Mouse (Mus musculus): ENCODE results near the gene Camk2b.
"Not testable (repeated sequence)": the region's sequence is repeated elsewhere in the genome, so short reads cannot be mapped to it uniquely, and the experiment has no call there.

Gene Camk2b

DNA sequence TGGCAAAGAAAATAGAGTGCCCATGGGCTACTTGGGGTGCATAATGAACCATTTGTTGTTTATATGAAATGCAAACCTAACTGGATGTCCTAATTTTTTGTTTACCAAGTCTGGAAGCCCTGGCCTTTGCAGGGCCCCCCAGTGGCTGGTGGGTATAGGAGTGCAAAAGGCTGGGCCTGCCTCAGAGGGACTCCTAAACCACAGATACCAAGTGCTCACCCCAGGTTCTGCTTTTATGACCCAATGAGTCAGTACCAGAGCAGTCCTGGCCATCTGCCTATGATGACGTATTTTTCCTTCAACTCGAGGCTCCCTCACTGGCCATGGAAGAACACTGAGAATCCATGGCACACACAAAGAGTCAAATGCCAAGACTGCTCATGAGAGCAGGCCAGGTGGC is 121.1 kb downstream of the Camk2b start:
- DNase-seq (ENCODE audit: low spot score in 2 of 2) = no peak

DNA sequence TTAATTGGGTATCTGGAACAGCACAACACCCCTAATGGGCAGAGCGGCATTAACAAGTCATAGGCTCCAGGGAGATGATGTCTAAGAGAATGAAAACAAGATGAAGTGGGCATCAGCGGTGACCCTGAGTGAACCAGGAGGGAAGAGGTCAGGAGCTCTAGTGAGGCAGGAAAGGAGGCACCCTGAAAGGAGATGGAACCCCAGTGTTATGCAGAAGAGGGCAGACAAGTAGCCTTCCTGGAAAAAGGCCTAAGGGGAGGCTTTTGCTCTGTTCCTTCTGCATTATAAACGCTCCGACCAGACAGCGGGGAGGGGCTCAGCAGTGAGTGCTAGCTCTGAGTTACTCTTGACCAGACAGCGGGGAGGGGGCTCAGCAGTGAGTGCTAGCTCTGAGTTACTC is 123.2 kb downstream of the Camk2b start:
- DNase-seq (ENCODE audit: low spot score in 2 of 2) = no peak

- not testable (repeated sequence) for DNase-seq (ENCODE audit: low spot score in 2 of 2)
These were observed 131.6 kb downstream of the Camk2b start for GRCm38 (mm10) chr11:5934531-5934930.

DNA sequence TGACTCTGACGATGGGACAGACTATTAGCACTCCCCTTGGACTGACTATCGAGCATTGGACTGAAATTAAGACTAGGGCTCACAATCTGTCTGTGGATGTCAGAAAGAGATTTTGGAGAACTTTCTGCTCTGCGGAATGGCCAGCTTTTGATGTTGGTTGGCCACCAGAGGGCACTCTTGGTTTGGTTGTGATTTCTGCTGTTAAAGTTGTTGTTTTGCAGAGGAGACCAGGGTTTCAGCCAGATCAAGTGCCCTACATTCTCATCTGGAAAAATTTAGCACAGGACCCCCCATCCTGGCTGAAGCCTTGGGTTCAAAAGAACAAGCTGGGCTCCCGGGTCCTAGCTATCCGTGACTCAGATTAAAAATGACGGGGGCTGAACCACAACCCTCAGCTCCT is 134.2 kb downstream of the Camk2b start:
- DNase-seq (ENCODE audit: low spot score in 2 of 2) = not testable (repeated sequence)

DNA sequence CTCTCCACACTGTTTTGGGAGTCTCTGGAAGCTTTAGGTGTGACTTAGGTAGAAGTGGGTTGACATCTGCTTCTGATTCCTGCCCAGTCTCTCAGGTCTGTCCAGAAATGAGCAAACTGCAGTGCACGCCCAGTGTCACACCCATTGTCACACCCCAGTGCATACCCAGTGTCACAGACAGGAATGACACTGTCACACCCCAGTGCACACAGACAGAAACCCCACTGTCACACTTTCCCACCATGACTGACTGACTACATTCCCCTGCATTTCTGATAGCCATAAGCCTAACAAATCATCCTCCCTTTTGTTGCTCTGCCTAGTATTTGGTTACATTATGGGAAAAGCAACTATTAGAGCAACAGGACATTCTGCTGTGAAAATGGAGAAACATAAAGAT is 135.6 kb downstream of the Camk2b start:
- no peak for DNase-seq (ENCODE audit: low spot score in 2 of 2)

- no peak for DNase-seq (ENCODE audit: low spot score in 2 of 2)
These were observed 139.4 kb downstream of the Camk2b start for GRCm38 (mm10) chr11:5926696-5927220.

DNA sequence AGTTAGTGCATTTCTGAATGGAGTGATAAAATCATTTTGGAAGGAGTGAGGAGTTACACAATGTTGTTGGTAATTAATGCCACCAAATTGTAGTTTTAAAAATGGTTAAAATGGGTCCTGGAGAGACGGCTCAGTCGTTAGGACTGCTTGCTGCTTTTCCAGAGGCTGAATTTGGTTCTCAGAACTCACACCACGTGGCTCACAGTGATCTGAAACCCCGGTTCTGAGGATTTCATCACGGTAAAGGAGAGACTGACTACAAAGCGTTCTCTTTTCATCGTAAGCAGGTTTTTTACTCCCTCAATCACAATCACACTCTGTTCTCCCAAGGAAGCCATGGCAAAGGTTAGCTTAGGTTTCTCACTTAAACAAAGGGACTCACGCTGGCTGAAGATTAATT is 141.5 kb downstream of the Camk2b start:
- DNase-seq (ENCODE audit: low spot score in 2 of 2) = no peak

- DNase-seq (ENCODE audit: low spot score in 2 of 2) = no peak
These were observed 145.7 kb downstream of the Camk2b start for GRCm38 (mm10) chr11:5920323-5920960.

Data from frontal cortex, postnatal 36 days (tissue).